Mouse (Mus musculus): ENCODE results near the gene Pkp1.

DNA sequence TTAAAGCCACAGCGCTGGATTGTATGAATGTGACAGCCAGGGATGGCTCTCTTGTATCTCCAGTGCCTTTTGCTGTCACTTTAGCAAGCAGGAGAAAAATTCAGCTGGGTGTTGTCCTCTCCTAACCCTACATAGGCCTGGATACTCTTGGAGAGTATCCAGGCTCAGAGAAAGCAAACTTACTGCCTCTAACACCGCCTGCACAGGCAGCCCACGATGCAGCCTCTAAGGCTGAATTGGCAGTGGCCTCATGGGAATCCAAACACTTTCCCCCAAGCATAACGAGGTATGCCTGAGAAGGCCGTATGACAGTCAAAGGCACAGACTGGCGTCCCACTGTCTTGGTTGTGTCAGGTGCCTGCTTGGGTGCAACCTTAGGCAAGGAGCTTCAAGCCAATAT, 26.8 kb downstream of the Pkp1 start:
- TF ChIP-seq CTCF (IDR thresholded peaks at IDR 0.05; ENCODE audit: low read depth, low read length) (no peak), POLR2A (IDR thresholded peaks at IDR 0.05; ENCODE audit: extremely low read depth, insufficient read depth, low read length) (no peak)

Measured in liver, adult 2 months (tissue).